Mouse (Mus musculus) myocyte (in vitro differentiated cells): ENCODE results near the gene Srek1. TPM values are rescaled to one million over a fixed set of nuclear protein-coding genes. Genes with fewer than 3 reads are reported as not detected.

Experiments used
- H3K27me3 ChIP-seq: one replicate; pipeline ENCODE4 v1.6.1; 2011; ENCODE audit not compliant: control insufficient read depth, insufficient read depth, insufficient read length
- H3K36me3 ChIP-seq: one replicate; pipeline ENCODE4 v1.6.1; 2011; ENCODE audit not compliant: control insufficient read depth, insufficient read depth
- H3K4me2 ChIP-seq: one replicate; pipeline ENCODE4 v1.6.1; 2011; ENCODE audit warnings: low read depth, control low read depth
- H3K4me3 ChIP-seq: one replicate; pipeline ENCODE4 v1.5.1; 2011; ENCODE audit warnings: mild to moderate bottlenecking, control low read depth, moderate library complexity
- H3K79me2 ChIP-seq: one replicate; pipeline ENCODE4 v1.6.1; 2011; ENCODE audit not compliant: control insufficient read depth, insufficient read depth
- H3ac ChIP-seq: one replicate; pipeline ENCODE4 v1.6.1; 2011; ENCODE audit not compliant: control insufficient read depth, insufficient read length
- CEBPB ChIP-seq: IDR thresholded peaks from 2 replicates; pipeline ENCODE4 v1.6.1; 2011; ENCODE audit warnings: mild to moderate bottlenecking, moderate library complexity; ENCODE audit not compliant: poor library complexity, insufficient read depth, severe bottlenecking
- E2F4 ChIP-seq: IDR thresholded peaks from one replicate; pipeline ENCODE4 v1.6.1; 2011; ENCODE audit warnings: mild to moderate bottlenecking, control low read depth, moderate library complexity; ENCODE audit not compliant: insufficient read depth
- MAX ChIP-seq: IDR thresholded peaks from one replicate; pipeline ENCODE4 v1.6.1; 2011; ENCODE audit warnings: low read depth, mild to moderate bottlenecking, control low read depth
- MYOD1 ChIP-seq, 3 experiments: IDR thresholded peaks; one replicate each; pipeline ENCODE4 v1.6.1; 2011; ENCODE audit warnings: control low read depth in 2 of 3, low read depth in 2 of 3, mild to moderate bottlenecking in 2 of 3, moderate library complexity in 1 of 3; ENCODE audit not compliant: insufficient read length in 2 of 3, control insufficient read depth in 1 of 3
- MYOG ChIP-seq, 3 experiments: IDR thresholded peaks; one replicate each; pipeline ENCODE4 v1.6.1; 2011; ENCODE audit warnings: control low read depth in 2 of 3, low read depth in 2 of 3, mild to moderate bottlenecking in 2 of 3; ENCODE audit not compliant: insufficient read length in 2 of 3, control insufficient read depth in 1 of 3, insufficient read depth in 1 of 3
- POLR2A ChIP-seq: IDR thresholded peaks from one replicate; pipeline ENCODE4 v1.6.1; 2011; ENCODE audit warnings: low read depth, mild to moderate bottlenecking, control low read depth, moderate library complexity; ENCODE audit not compliant: insufficient read length
- POLR2AphosphoS2 ChIP-seq: IDR thresholded peaks from one replicate; pipeline ENCODE4 v1.6.1; 2011; ENCODE audit warnings: low read depth, control low read depth; ENCODE audit not compliant: insufficient read length
- REST ChIP-seq: IDR thresholded peaks from one replicate; pipeline ENCODE4 v1.6.1; 2011; ENCODE audit warnings: mild to moderate bottlenecking, control low read depth, moderate library complexity; ENCODE audit not compliant: insufficient read depth, insufficient read length
- SRF ChIP-seq: IDR thresholded peaks from one replicate; pipeline ENCODE4 v1.6.1; 2011; ENCODE audit warnings: low read depth; ENCODE audit not compliant: control insufficient read depth, insufficient read length
- TCF12 ChIP-seq: IDR thresholded peaks from one replicate; pipeline ENCODE4 v1.6.1; 2011; ENCODE audit warnings: mild to moderate bottlenecking, control low read depth; ENCODE audit not compliant: poor library complexity, insufficient read depth, severe bottlenecking
- TCF3 ChIP-seq: IDR thresholded peaks from one replicate; pipeline ENCODE4 v1.6.1; 2011; ENCODE audit warnings: low read depth, control low read depth; ENCODE audit not compliant: insufficient read length
- USF1 ChIP-seq: IDR thresholded peaks from one replicate; pipeline ENCODE4 v1.6.1; 2011; ENCODE audit warnings: low read depth, mild to moderate bottlenecking, control low read depth, moderate library complexity
- polyA plus RNA-seq: library from polyadenylated mRNA; unstranded; fragments of >200 nt; fragmentation: generic; extraction: Trizol; gene quantifications from one replicate; pipeline ENCODE4 v1.2.1, GENCODE M21; 2012; ENCODE audit warnings: missing spikeins

Srek1 gene
- polyA plus RNA-seq, 1 experiment: 6.1 TPM

DNA sequence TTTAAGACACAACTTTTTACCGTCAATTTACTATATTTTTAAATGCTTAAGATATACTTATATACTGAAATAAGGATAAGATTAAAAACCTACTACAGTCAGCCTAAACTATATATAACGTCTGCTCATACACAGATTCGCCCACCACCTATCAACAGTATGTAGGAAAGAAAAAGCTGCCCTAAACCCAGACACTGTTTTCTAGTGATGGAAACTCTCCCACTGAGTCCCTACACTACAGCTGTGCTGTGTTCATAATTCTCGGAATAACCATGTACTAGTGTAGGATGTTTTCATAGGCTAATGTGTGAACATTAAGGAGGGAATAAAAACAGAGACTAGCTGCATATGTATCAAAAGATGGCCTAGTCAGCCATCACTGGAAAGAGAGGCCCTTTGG lies 29.2 kb downstream of the Srek1 start:
- H3K4me3 ChIP-seq: no peak overlapping the region
- TF ChIP-seq MYOG (IDR thresholded peaks at IDR 0.05; ENCODE audit: control insufficient read depth in 1 of 3, insufficient read depth in 1 of 3, insufficient read length in 2 of 3, low read depth in 2 of 3) (no peak), POLR2AphosphoS2 (no peak), REST (no peak), MYOD1 (IDR thresholded peaks at IDR 0.05; ENCODE audit: control insufficient read depth in 1 of 3, insufficient read length in 2 of 3, low read depth in 2 of 3) (no peak), E2F4 (no peak), TCF3 (no peak), CEBPB (no peak), USF1 (no peak), TCF12 (no peak)

DNA sequence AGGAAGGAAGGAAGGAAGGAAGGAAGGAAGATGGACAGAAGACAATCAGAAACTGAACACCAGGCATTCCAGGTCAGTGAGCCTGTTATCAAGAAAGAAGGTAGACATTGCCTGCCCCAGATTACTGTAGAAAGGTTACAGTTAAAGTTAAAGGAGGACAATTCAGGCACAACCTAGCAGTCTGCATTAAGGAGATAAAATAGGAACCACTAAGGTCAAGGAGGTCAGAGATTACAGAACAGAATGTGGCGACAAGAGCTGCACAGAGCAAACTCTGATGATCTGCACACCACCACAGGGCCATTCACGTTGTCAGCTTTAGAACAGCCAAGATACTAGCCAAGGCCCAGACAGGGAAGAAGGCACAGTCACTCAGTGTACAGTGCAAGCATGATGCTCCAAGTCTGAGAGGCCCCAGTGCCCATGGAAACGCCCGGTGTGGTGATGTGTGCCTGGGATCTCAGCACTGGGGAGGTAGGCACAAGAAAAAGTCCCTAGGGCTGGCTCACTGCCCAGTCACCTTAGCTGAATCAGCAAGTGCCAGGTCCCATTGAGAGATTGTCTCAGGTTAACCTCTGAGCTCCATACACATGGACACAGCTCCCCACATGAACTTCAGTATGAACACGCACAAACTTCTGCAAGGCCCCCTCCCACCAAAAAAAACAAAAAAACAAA lies 38.9 kb downstream of the Srek1 start:
- no peaks in the 10 kb centered on the region for H3K27me3 ChIP-seq
- H3K36me3 ChIP-seq: peaks cover 28% of the 10 kb centered on the region
- no peak overlapping the region for H3K4me3 ChIP-seq
- no peak for TF ChIP-seq MYOG (IDR thresholded peaks at IDR 0.05; ENCODE audit: control insufficient read depth in 1 of 3, insufficient read depth in 1 of 3, insufficient read length in 2 of 3, low read depth in 2 of 3)
- no peak for TF ChIP-seq POLR2AphosphoS2
- TF ChIP-seq TCF3: no peak
- TF ChIP-seq MAX: no peak
- no peak overlapping the region for H3ac ChIP-seq
- H3K4me2 ChIP-seq: no peak overlapping the region
- no peaks in the 10 kb centered on the region for H3K79me2 ChIP-seq

More for the DNA sequence above, 29.2 kb downstream of the Srek1 start:
- Histone ChIP-seq H3ac (no peak overlapping the region), H3K36me3 (peaks cover 83% of the 10 kb centered on the region), H3K27me3 (no peaks in the 10 kb centered on the region), H3K79me2 (no peaks in the 10 kb centered on the region), H3K4me2 (no peak overlapping the region)

DNA sequence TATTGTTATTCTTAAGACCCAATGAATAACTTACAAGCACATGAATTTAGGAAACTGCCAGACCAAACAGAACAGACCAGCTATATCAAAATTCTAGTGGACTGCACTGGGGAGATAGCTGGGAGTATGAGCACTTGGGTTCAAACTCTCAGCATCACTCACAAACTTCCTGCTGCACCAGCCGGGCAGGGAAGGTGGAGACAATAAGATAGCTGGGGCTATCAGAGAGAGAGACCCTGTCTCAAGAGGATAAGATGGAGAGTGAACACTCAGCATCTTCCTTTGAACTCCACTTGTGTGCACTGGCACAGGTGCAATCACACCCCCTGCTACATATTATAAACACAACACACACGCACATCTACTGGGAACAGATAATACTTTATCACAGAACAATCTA lies 47.5 kb downstream of the Srek1 start:
- no peaks in the 10 kb centered on the region for H3K79me2 ChIP-seq
- H3K36me3 ChIP-seq: no peaks in the 10 kb centered on the region
- H3K27me3 ChIP-seq: no peaks in the 10 kb centered on the region
- TF ChIP-seq E2F4 (no peak), TCF12 (no peak), MYOD1 (IDR thresholded peaks at IDR 0.05; ENCODE audit: control insufficient read depth in 1 of 3, insufficient read length in 2 of 3, low read depth in 2 of 3) (no peak), TCF3 (no peak), CEBPB (no peak)
- no peak overlapping the region for H3K4me2 ChIP-seq
- H3ac ChIP-seq: no peak overlapping the region
- H3K4me3 ChIP-seq: no peak overlapping the region

DNA sequence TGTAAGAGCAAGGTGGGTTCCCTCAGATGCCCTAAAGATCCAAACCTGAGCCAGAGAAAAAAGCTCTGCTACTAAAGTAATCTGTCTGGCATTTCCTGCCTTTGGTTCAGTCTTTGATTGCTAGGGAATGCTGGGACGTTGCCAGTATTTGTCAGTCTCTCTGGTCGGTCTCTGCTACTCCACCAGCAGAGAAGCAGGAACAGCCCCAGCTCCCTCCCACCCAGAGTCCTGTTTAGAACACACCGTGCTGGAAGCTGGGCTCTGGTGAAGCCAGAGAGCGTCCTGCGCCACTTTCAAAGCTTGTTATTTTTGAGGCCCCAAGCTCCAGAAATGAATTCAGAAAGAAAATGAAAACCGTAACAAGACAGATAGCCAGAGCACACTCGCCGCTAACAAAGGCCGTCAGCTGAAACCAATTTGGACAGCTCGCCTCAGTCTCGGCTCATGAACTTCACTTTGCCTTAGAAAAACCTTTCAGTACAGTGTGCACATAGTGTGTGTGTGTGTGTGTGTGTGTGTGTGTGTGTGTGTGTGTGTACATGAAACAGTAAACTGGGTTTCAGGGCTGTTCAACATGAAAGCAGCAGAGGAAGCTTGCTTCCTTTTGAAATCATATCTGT lies 62.9 kb downstream of the Srek1 start:
- Histone ChIP-seq H3K4me3 (no peak overlapping the region), H3K4me2 (no peak overlapping the region), H3K79me2 (no peaks in the 10 kb centered on the region), H3K27me3 (no peaks in the 10 kb centered on the region), H3ac (no peak overlapping the region), H3K36me3 (no peaks in the 10 kb centered on the region)
- TF ChIP-seq POLR2A: no peak
- no peak for TF ChIP-seq CEBPB
- TF ChIP-seq POLR2AphosphoS2: no peak
- no peak for TF ChIP-seq TCF12
- TF ChIP-seq E2F4: no peak
- TF ChIP-seq MYOD1 (IDR thresholded peaks at IDR 0.05; ENCODE audit: control insufficient read depth in 1 of 3, insufficient read length in 2 of 3, low read depth in 2 of 3): no peak
- no peak for TF ChIP-seq REST
- no peak for TF ChIP-seq MAX
- no peak for TF ChIP-seq TCF3
- TF ChIP-seq SRF: no peak
- TF ChIP-seq USF1: no peak
- no peak for TF ChIP-seq MYOG (IDR thresholded peaks at IDR 0.05; ENCODE audit: control insufficient read depth in 1 of 3, insufficient read depth in 1 of 3, insufficient read length in 2 of 3, low read depth in 2 of 3)

DNA sequence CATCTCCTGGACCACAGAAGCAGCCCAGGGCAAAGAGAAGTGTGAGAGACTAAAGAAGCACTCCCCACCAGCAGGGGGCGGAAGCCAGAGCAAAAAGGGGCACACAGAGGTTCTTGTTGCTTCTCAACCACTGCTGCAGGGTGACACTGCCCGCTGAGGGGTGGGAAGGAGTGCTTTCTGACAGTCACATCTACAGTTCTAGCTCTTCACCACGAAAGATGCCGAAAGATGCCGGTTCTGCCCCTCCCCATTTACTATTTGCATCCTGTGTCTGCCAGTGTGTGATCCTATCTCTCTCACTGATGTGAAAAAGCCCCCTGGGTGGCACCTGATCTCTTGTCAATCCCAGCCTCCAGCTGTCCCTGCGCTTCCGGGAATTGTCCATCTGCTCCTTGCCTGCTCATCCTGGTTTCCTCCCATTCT lies 64.0 kb downstream of the Srek1 start:
- Histone ChIP-seq H3K27me3 (no peaks in the 10 kb centered on the region), H3K79me2 (no peaks in the 10 kb centered on the region), H3K36me3 (no peaks in the 10 kb centered on the region), H3K4me3 (no peak overlapping the region), H3ac (no peak overlapping the region), H3K4me2 (no peak overlapping the region)
- TF ChIP-seq MAX (no peak), TCF3 (no peak), USF1 (no peak), REST (no peak), CEBPB (no peak), E2F4 (no peak), MYOD1 (IDR thresholded peaks at IDR 0.05; ENCODE audit: control insufficient read depth in 1 of 3, insufficient read length in 2 of 3, low read depth in 2 of 3) (no peak), MYOG (IDR thresholded peaks at IDR 0.05; ENCODE audit: control insufficient read depth in 1 of 3, insufficient read depth in 1 of 3, insufficient read length in 2 of 3, low read depth in 2 of 3) (no peak), POLR2A (no peak), POLR2AphosphoS2 (no peak), TCF12 (no peak), SRF (no peak)
